Mouse (Mus musculus): ENCODE results near the gene Shb.

DNA sequence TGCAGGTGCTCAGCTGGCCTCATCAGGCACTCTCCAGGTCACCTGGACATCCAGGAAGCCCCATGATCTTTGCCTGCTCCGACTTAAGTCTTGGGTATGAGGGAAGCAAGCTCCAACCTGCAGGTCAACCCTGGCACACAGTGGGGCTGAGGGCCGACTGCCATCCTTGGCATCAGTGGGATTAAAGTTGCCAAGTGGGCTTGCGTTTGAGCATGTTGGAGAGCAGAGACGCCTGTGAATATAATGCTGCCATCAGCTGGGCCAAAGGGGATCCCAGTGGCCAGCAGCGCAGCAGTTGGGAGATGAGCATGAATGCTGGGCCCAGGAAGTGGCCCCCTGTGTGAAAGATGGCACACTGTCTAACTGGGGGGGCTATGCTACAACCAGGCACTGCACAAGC is 25.9 kb upstream of the Shb start:
- no peak for TF ChIP-seq POLR2A (IDR thresholded peaks at IDR 0.05; ENCODE audit: low read depth, low read length)
- TF ChIP-seq CTCF (IDR thresholded peaks at IDR 0.05; ENCODE audit: borderline replicate concordance, insufficient read depth, low read length), result no peak

Measured in embryonic fibroblast, embryonic 13.5 days (primary cell).